Mouse (Mus musculus) limb, embryonic 14.5 days (tissue): ENCODE data around the gene Tpt1. TPM values are rescaled to one million over a fixed set of nuclear protein-coding genes. Genes with fewer than 3 reads are reported as not detected.
A peak's percentile ranks its signal among the peaks of the same experiment; 100 is the strongest.
"Not testable (repeated sequence)": the region's sequence is repeated elsewhere in the genome, so short reads cannot be mapped to it uniquely, and the experiment has no call there.

Experiments
- ATAC-seq: fragments of 200-750 bp; cut with Nextera tagmentation; 2 replicates; pipeline ENCODE4 v1.8.0; 2017; ENCODE audit warnings: low read depth, moderate number of reproducible peaks, moderate TSS enrichment; ENCODE audit not compliant: low FRiP score
- DNase-seq: peaks from one replicate; pipeline ENCODE4 v3.0.0-alpha.2; 2015; ENCODE audit warnings: low spot score
- H3K27ac ChIP-seq: fragments of 300-500 bp; sonication (generic); replicated peaks from 2 replicates; pipeline ENCODE4 v1.5.1; 2014; ENCODE audit warnings: low read depth, mild to moderate bottlenecking, low read length, moderate library complexity, mixed read lengths
- H3K27me3 ChIP-seq: fragments of 300-500 bp; sonication (generic); 2 replicates; pipeline ENCODE4 v1.6.1; 2014; ENCODE audit warnings: low read length, mixed read lengths; ENCODE audit not compliant: control insufficient read depth, insufficient read depth
- H3K36me3 ChIP-seq: fragments of 300-500 bp; sonication (generic); 2 replicates; pipeline ENCODE4 v1.6.1; 2014; ENCODE audit warnings: mild to moderate bottlenecking, low read length, moderate library complexity, mixed read lengths; ENCODE audit not compliant: control insufficient read depth, insufficient read depth
- H3K4me1 ChIP-seq: fragments of 300-500 bp; sonication (generic); 2 replicates; pipeline ENCODE4 v1.6.1; 2014; ENCODE audit warnings: antibody characterized with exemption, low read length, mixed read lengths; ENCODE audit not compliant: control insufficient read depth, insufficient read depth
- H3K4me2 ChIP-seq: fragments of 300-500 bp; sonication (generic); replicated peaks from 2 replicates; pipeline ENCODE4 v1.6.1; 2014; ENCODE audit warnings: low read depth, mild to moderate bottlenecking, low read length, moderate library complexity; ENCODE audit not compliant: severe bottlenecking
- H3K4me3 ChIP-seq: fragments of 300-500 bp; sonication (generic); replicated peaks from 2 replicates; pipeline ENCODE4 v1.5.1; 2014; ENCODE audit warnings: low read length
- H3K9ac ChIP-seq: fragments of 300-500 bp; sonication (generic); 2 replicates; pipeline ENCODE4 v1.6.1; 2014; ENCODE audit warnings: mild to moderate bottlenecking, low read depth, low read length, moderate library complexity; ENCODE audit not compliant: severe bottlenecking
- H3K9me3 ChIP-seq: fragments of 300-500 bp; sonication (generic); 2 replicates; pipeline ENCODE4 v1.6.1; 2016; ENCODE audit warnings: low read length; ENCODE audit not compliant: control insufficient read depth
- POLR2A ChIP-seq: fragments of 200-500 bp; IDR thresholded peaks from 2 replicates; pipeline ENCODE4 v1.8.0; 2012; ENCODE audit warnings: inconsistent platforms, mild to moderate bottlenecking, moderate library complexity, borderline replicate concordance; ENCODE audit not compliant: insufficient read depth, insufficient read length; ENCODE audit errors: extremely low read depth
- WGBS: fragments of 180-500 bp; shearing (Covaris S2); extraction: QIAGEN DNeasy Blood & Tissue Kit; methylation state at CpG from one replicate; pipeline ENCODE4 v1.1.7; 2014; 5-methylcytosine and 5-hydroxymethylcytosine counted together
- polyA plus RNA-seq, 2 experiments: library from polyadenylated mRNA; depleted of rRNA in 1 of 2; stranded (reverse) in 1 of 2; unstranded in 1 of 2; fragments of >200 nt; fragmentation: Nextera tagmentation in 1 of 2; extraction: Ambion mirVana in 1 of 2; gene quantifications; 2 replicates each; pipeline versions ENCODE4 v1.2.1 to v1.2.3; 2012 to 2014

The Tpt1 gene
- polyA plus RNA-seq, 2 experiments: 1,305 to 2,539 TPM

- DNase-seq (no peak), ATAC-seq (no peak)
- Histone ChIP-seq H3K27ac (no peak overlapping the region), H3K4me2 (no peak overlapping the region), H3K4me3 (no peak overlapping the region), H3K4me1 (peaks cover 10% of the 10 kb centered on the region), H3K9me3 (no peaks in the 10 kb centered on the region), H3K36me3 (no peaks in the 10 kb centered on the region), H3K9ac (no peak overlapping the region), H3K27me3 (no peaks in the 10 kb centered on the region)
- 80% methylated on average over 2 of the region's 2 CpGs for WGBS
- no peak for TF ChIP-seq POLR2A
Observed at GRCm38 (mm10) chr14:75859619-75860018, 14.7 kb downstream of the Tpt1 start.

GRCm38 (mm10) chr14:75862701-75863100 lies 17.8 kb downstream of the Tpt1 start:
- DNase-seq (no peak), ATAC-seq (no peak)
- Histone ChIP-seq H3K9me3 (no peaks in the 10 kb centered on the region), H3K36me3 (no peaks in the 10 kb centered on the region), H3K4me3 (no peak overlapping the region), H3K27me3 (no peaks in the 10 kb centered on the region), H3K9ac (no peak overlapping the region), H3K27ac (no peak overlapping the region; the same call in 1 of the 2 replicates), H3K4me2 (no peak overlapping the region), H3K4me1 (peaks cover 10% of the 10 kb centered on the region)
- WGBS: 90% methylated on average over 6 of the region's 6 CpGs
- no peak for TF ChIP-seq POLR2A

- no peak overlapping the region for H3K4me3 ChIP-seq
- 20% methylated on average over 7 of the region's 7 CpGs for WGBS
- no peaks in the 10 kb centered on the region for H3K36me3 ChIP-seq
- DNase-seq: peak; percentile 93
- H3K27ac ChIP-seq: peak overlapping the region; percentile 15; the same call in 1 of the 2 replicates
- no peaks in the 10 kb centered on the region for H3K27me3 ChIP-seq
- peak; percentile 92 for ATAC-seq
- H3K9ac ChIP-seq: no peak overlapping the region
- no peak for TF ChIP-seq POLR2A
- H3K4me1 ChIP-seq: peaks cover 10% of the 10 kb centered on the region
- H3K4me2 ChIP-seq: no peak overlapping the region
- H3K9me3 ChIP-seq: no peaks in the 10 kb centered on the region
Observed at GRCm38 (mm10) chr14:75863549-75864409, 18.9 kb downstream of the Tpt1 start.

GRCm38 (mm10) chr14:75866706-75867333 lies 21.9 kb downstream of the Tpt1 start:
- 83% methylated on average over 9 of the region's 9 CpGs for WGBS
- no peak overlapping the region for H3K4me2 ChIP-seq
- peaks cover 10% of the 10 kb centered on the region for H3K4me1 ChIP-seq
- DNase-seq: no peak
- H3K27me3 ChIP-seq: no peaks in the 10 kb centered on the region
- no peak overlapping the region for H3K4me3 ChIP-seq
- H3K27ac ChIP-seq: no peak overlapping the region
- TF ChIP-seq POLR2A: no peak
- ATAC-seq: no peak
- H3K9me3 ChIP-seq: no peaks in the 10 kb centered on the region; the same call in 1 of the 2 replicates
- no peak overlapping the region for H3K9ac ChIP-seq
- H3K36me3 ChIP-seq: no peaks in the 10 kb centered on the region

- not testable (repeated sequence) for ATAC-seq, H3K36me3 ChIP-seq, H3K9me3 ChIP-seq, H3K9ac ChIP-seq, DNase-seq, H3K4me2 ChIP-seq, H3K4me3 ChIP-seq, H3K27me3 ChIP-seq, H3K27ac ChIP-seq
- 71% methylated on average over 3 of the region's 3 CpGs for WGBS
- H3K4me1 ChIP-seq: peaks cover 10% of the 10 kb centered on the region
Observed at GRCm38 (mm10) chr14:75868028-75868427, 23.1 kb downstream of the Tpt1 start.
